Mouse (Mus musculus) lung, postnatal 10 days (tissue): ENCODE measurements around the gene Ms4a6c.
"Not testable (repeated sequence)": the region's sequence is repeated elsewhere in the genome, so short reads cannot be mapped to it uniquely, and the experiment has no call there.

Source experiments
- DNase-seq: peaks from one replicate; pipeline ENCODE4 v3.0.0; 2021

Ms4a6c gene

GRCm38 (mm10) chr19:11504857-11505256 is 35.7 kb downstream of the Ms4a6c start:
- DNase-seq, result no peak

- DNase-seq, result no peak
These were observed 44.3 kb downstream of the Ms4a6c start for GRCm38 (mm10) chr19:11513458-11513857.

DNA sequence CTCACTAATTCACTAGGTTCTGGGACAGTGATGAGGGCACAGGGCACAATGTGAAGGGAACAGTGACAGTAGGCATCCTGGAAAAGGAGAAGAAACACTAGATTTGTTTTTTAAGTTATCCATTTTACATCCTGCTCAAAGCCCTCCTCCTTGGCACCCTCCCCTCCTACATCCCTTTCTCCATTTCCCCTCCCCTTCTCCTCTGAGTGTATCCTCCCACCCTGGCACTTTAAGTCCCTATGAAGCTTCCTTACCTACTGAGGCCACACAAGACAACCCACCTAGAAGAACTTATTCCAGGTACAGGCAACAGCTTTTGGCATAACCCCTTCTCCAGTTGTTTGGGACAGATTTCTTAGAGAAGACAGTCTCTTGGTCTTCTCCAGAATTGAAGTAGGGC is 47.1 kb downstream of the Ms4a6c start, which contains the start of gene Ms4a6b:
TSS of gene Ms4a6b (plus strand) at position 267 of the 400 bp plus-strand sequence.
- DNase-seq, result no peak

- DNase-seq, result no peak
These were observed 47.7 kb downstream of the Ms4a6c start for GRCm38 (mm10) chr19:11516845-11517244.

DNA sequence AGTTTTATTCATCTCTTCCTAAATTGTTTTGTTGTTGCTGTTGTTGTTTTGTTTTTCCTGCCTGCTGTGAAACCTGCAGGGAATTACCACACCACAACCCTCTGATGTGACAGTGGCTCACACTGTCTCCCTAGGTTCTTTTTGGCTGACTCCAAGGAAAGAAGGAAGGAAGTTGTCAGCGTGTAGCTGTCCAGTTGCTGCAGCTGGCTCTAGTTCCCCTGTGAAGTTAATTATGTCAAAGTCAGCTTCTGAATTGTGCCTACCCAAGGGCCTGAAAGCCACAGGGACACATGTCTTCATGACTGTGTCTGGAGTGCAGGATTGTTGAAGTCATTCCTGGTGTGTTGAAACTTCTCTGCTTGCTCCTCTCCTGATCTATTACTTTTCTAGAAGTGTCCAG is 48.2 kb downstream of the Ms4a6c start:
- DNase-seq, result not testable (repeated sequence)

GRCm38 (mm10) chr19:11518356-11518755 is 49.2 kb downstream of the Ms4a6c start:
- DNase-seq, result not testable (repeated sequence)

- no peak for DNase-seq
These were observed 51.0 kb downstream of the Ms4a6c start for GRCm38 (mm10) chr19:11520146-11520545.
